Mouse (Mus musculus) liver, embryonic 14.5 days (tissue): ENCODE measurements around the gene Gpr55. TPM values are rescaled to one million over a fixed set of nuclear protein-coding genes. Genes with fewer than 3 reads are reported as not detected.

Source experiments
- ATAC-seq: fragments of 200-750 bp; cut with Nextera tagmentation; 2 replicates; pipeline ENCODE4 v1.8.0; 2017; ENCODE audit warnings: moderate number of reproducible peaks, mild to moderate bottlenecking, moderate library complexity; ENCODE audit not compliant: insufficient read depth
- DNase-seq, 3 experiments: peaks; one replicate each; pipeline ENCODE4 v3.0.0-alpha.2; 2012 to 2013; ENCODE audit warnings: low read depth in 3 of 3, low spot score in 3 of 3
- H3K27ac ChIP-seq: fragments of 300-500 bp; sonication (generic); 2 replicates; pipeline ENCODE4 v1.5.1; 2014; ENCODE audit warnings: moderate library complexity, mild to moderate bottlenecking, control low read depth, inconsistent platforms
- H3K27me3 ChIP-seq: fragments of 300-500 bp; sonication (generic); 2 replicates; pipeline ENCODE4 v1.6.1; 2014; ENCODE audit warnings: mild to moderate bottlenecking, low read length, moderate library complexity; ENCODE audit not compliant: control insufficient read depth, insufficient read depth
- H3K36me3 ChIP-seq: fragments of 300-500 bp; sonication (generic); replicated peaks from 2 replicates; pipeline ENCODE4 v1.6.1; 2014; ENCODE audit warnings: low read depth; ENCODE audit not compliant: control insufficient read depth, insufficient read depth
- H3K4me1 ChIP-seq, 2 experiments: fragments of 200-500 bp in 1 of 2; fragments of 300-500 bp in 1 of 2; sonication (generic) in 1 of 2; replicated peaks; 2 replicates each; pipeline ENCODE4 v1.6.1; 2012 to 2014; ENCODE audit warnings: antibody characterized with exemption in 1 of 2, inconsistent platforms in 1 of 2, low read length in 1 of 2; ENCODE audit not compliant: control insufficient read depth in 2 of 2, insufficient read depth in 2 of 2
- H3K4me2 ChIP-seq: fragments of 300-500 bp; sonication (generic); 2 replicates; pipeline ENCODE4 v1.6.1; 2014; ENCODE audit warnings: low read depth, mild to moderate bottlenecking, control low read depth, moderate library complexity
- H3K4me3 ChIP-seq, 2 experiments: fragments of 200-500 bp in 1 of 2; fragments of 300-500 bp in 1 of 2; sonication (generic) in 1 of 2; 2 replicates each; pipeline ENCODE4 v1.5.1; 2012 to 2014; ENCODE audit warnings: low read depth in 2 of 2, low read length in 2 of 2, mild to moderate bottlenecking in 2 of 2, control low read depth in 1 of 2, inconsistent platforms in 1 of 2, moderate library complexity in 1 of 2; ENCODE audit not compliant: insufficient read depth in 1 of 2
- H3K9ac ChIP-seq: fragments of 300-500 bp; sonication (generic); replicated peaks from 2 replicates; pipeline ENCODE4 v1.6.1; 2014; ENCODE audit warnings: mild to moderate bottlenecking, control low read depth, moderate library complexity
- H3K9me3 ChIP-seq: fragments of 300-500 bp; sonication (generic); 2 replicates; pipeline ENCODE4 v1.6.1; 2016; ENCODE audit warnings: low read length, mixed read lengths; ENCODE audit not compliant: control insufficient read depth
- CTCF ChIP-seq: IDR thresholded peaks from 2 replicates; pipeline ENCODE4 v1.5.1; 2016; ENCODE audit warnings: antibody characterized with exemption, low read depth, control low read depth
- EP300 ChIP-seq: IDR thresholded peaks from 2 replicates; pipeline ENCODE4 v1.6.1; 2016; ENCODE audit warnings: antibody characterized with exemption, low read depth
- WGBS: fragments of 180-500 bp; shearing (Covaris S2); extraction: QIAGEN DNeasy Blood & Tissue Kit; methylation state at CpG from one replicate; pipeline ENCODE4 v1.1.7; 2014; ENCODE audit not compliant: insufficient replicate concordance; 5-methylcytosine and 5-hydroxymethylcytosine counted together
- polyA plus RNA-seq, 2 experiments: library from polyadenylated mRNA; depleted of rRNA in 1 of 2; stranded (reverse) in 1 of 2; unstranded in 1 of 2; fragments of >200 nt; fragmentation: Nextera tagmentation in 1 of 2; extraction: Ambion mirVana in 1 of 2; gene quantifications; 2 replicates each; pipeline versions ENCODE4 v1.2.1 to v1.2.3; 2012 to 2014

Gene Gpr55
- polyA plus RNA-seq, 2 experiments = 0.04 TPM; not detected in 1

GRCm38 (mm10) chr1:85895391-85895837 is 65.4 kb downstream of the Gpr55 start:
- peak overlapping the region; percentile 65 to 82 for H3K4me3 ChIP-seq

GRCm38 (mm10) chr1:85894748-85895360 is 66.0 kb downstream of the Gpr55 start:
- 1% methylated on average over 30 of the region's 30 CpGs for WGBS
- Histone ChIP-seq H3K4me3 (peak overlapping the region; percentile 65 to 82), H3K9ac (peak overlapping the region; percentile 52), H3K27me3 (no peaks in the 10 kb centered on the region), H3K9me3 (no peaks in the 10 kb centered on the region), H3K36me3 (no peaks in the 10 kb centered on the region), H3K4me2 (peak overlapping the region; percentile 72), H3K4me1 (peaks cover 0 to 30% of the 10 kb centered on the region in 2 experiments; a peak in 2 of 4 replicates), H3K27ac (no peak overlapping the region)
- TF ChIP-seq EP300 (no peak), CTCF (no peak)
- DNase-seq (no peak), ATAC-seq (peak; percentile 17; the same call in 1 of the 2 replicates)

More at GRCm38 (mm10) chr1:85895391-85895837, 65.4 kb downstream of the Gpr55 start:
- Histone ChIP-seq H3K27me3 (no peaks in the 10 kb centered on the region), H3K27ac (no peak overlapping the region), H3K4me2 (peak overlapping the region; percentile 72), H3K9me3 (no peaks in the 10 kb centered on the region), H3K9ac (peak overlapping the region; percentile 52), H3K36me3 (no peaks in the 10 kb centered on the region), H3K4me1 (peaks cover 0 to 32% of the 10 kb centered on the region in 2 experiments; a peak in 2 of 4 replicates)
- TF ChIP-seq EP300 (no peak), CTCF (peak; percentile 65)
- 5% methylated on average over 15 of the region's 15 CpGs for WGBS
- ATAC-seq = peak; percentile 64
- DNase-seq = peak; percentile 30 to 40 (median 31)

- Histone ChIP-seq H3K9me3 (no peaks in the 10 kb centered on the region), H3K27me3 (no peaks in the 10 kb centered on the region), H3K36me3 (no peaks in the 10 kb centered on the region), H3K4me3 (peak within 1 kb of the TSS; percentile 65 to 82), H3K9ac (peak within 1 kb of the TSS; percentile 52), H3K4me1 (peaks cover 0 to 25% of the 10 kb centered on the region in 2 experiments; a peak in 2 of 4 replicates), H3K27ac (no peak within 1 kb of the TSS), H3K4me2 (peak within 1 kb of the TSS; percentile 72)
- ATAC-seq (peak; percentile 66), DNase-seq (peak; percentile 37 to 51 (median 42))
- no peak for TF ChIP-seq EP300
- TF ChIP-seq CTCF = no peak
- WGBS = 2% methylated on average over 35 of the region's 35 CpGs
These were observed 66.5 kb downstream of the Gpr55 start, which contains the start of gene Itm2c for GRCm38 (mm10) chr1:85894231-85894747. TSS of gene Itm2c (plus strand) at chr1:85894281.

Other genes starting within 250 kb of the Gpr55 start
- gene A630001G21Rik, start 182.4 kb downstream of the Gpr55 start, polyA plus RNA-seq (2012; rRNA removed) = 1.7 and 2.9 TPM in 2 replicates
- 1.9 and 2.6 TPM in 2 replicates for gene A630001G21Rik, start 182.4 kb downstream of the Gpr55 start, polyA plus RNA-seq (2014; fragmentation: Nextera tagmentation; extraction: Ambion mirVana)
- 14.4 and 20.4 TPM in 2 replicates for gene Cab39, start 167.6 kb downstream of the Gpr55 start, polyA plus RNA-seq (2012; rRNA removed)
- 15.8 and 16.9 TPM in 2 replicates for gene Cab39, start 167.6 kb downstream of the Gpr55 start, polyA plus RNA-seq (2014; fragmentation: Nextera tagmentation; extraction: Ambion mirVana)
- gene Itm2c, start 66.7 kb downstream of the Gpr55 start, polyA plus RNA-seq (2012; rRNA removed) = 21.5 and 22.0 TPM in 2 replicates
- gene Itm2c, start 66.7 kb downstream of the Gpr55 start, polyA plus RNA-seq (2014; fragmentation: Nextera tagmentation; extraction: Ambion mirVana) = 26.3 and 27.2 TPM in 2 replicates
- 0.05 and 0.08 TPM in 2 replicates for gene 4933407L21Rik, start 32.5 kb downstream of the Gpr55 start, polyA plus RNA-seq (2012; rRNA removed)
- gene 4933407L21Rik, start 32.5 kb downstream of the Gpr55 start, polyA plus RNA-seq (2014; fragmentation: Nextera tagmentation; extraction: Ambion mirVana) = not detected in 2 replicates
- gene Spata3, start 55.8 kb upstream of the Gpr55 start, polyA plus RNA-seq (2012; rRNA removed) = 0.05 and 0.17 TPM in 2 replicates
- 0.17 and 0.21 TPM in 2 replicates for gene Spata3, start 55.8 kb upstream of the Gpr55 start, polyA plus RNA-seq (2014; fragmentation: Nextera tagmentation; extraction: Ambion mirVana)
- 12.1 and 12.3 TPM in 2 replicates for gene 2810459M11Rik, start 84.9 kb upstream of the Gpr55 start, polyA plus RNA-seq (2012; rRNA removed)
- 15.5 and 22.8 TPM in 2 replicates for gene 2810459M11Rik, start 84.9 kb upstream of the Gpr55 start, polyA plus RNA-seq (2014; fragmentation: Nextera tagmentation; extraction: Ambion mirVana)
- gene Psmd1, start 103.4 kb upstream of the Gpr55 start, polyA plus RNA-seq (2012; rRNA removed) = 43.7 and 53.0 TPM in 2 replicates
- gene Psmd1, start 103.4 kb upstream of the Gpr55 start, polyA plus RNA-seq (2014; fragmentation: Nextera tagmentation; extraction: Ambion mirVana) = 104 and 107 TPM in 2 replicates
- 0.02 TPM in 1 of 2 replicates, not detected in the other for gene Htr2b, start 151.0 kb upstream of the Gpr55 start, polyA plus RNA-seq (2012; rRNA removed)
- 0.06 TPM in 1 of 2 replicates, not detected in the other for gene Htr2b, start 151.0 kb upstream of the Gpr55 start, polyA plus RNA-seq (2014; fragmentation: Nextera tagmentation; extraction: Ambion mirVana)
- 0.43 and 1.2 TPM in 2 replicates for gene Gm21972, start 172.6 kb upstream of the Gpr55 start, polyA plus RNA-seq (2012; rRNA removed)
- 0.15 TPM in 1 of 2 replicates, not detected in the other for gene Gm21972, start 172.6 kb upstream of the Gpr55 start, polyA plus RNA-seq (2014; fragmentation: Nextera tagmentation; extraction: Ambion mirVana)
- 4.5 and 5.5 TPM in 2 replicates for gene Armc9, start 193.8 kb upstream of the Gpr55 start, polyA plus RNA-seq (2012; rRNA removed)
- 8.4 and 9.9 TPM in 2 replicates for gene Armc9, start 193.8 kb upstream of the Gpr55 start, polyA plus RNA-seq (2014; fragmentation: Nextera tagmentation; extraction: Ambion mirVana)